Mouse (Mus musculus) lung, adult 18-20 months (tissue): ENCODE results near the gene Trim72.
"Not testable (repeated sequence)": the region's sequence is repeated elsewhere in the genome, so short reads cannot be mapped to it uniquely, and the experiment has no call there.

Experiments
- DNase-seq, 2 experiments: peaks; one replicate each; pipeline ENCODE4 v3.0.0; 2022; ENCODE audit warnings: mixed read lengths in 2 of 2

The Trim72 gene

GRCm38 (mm10) chr7:128009715-128010340 is 6.1 kb downstream of the Trim72 start:
- no peak for DNase-seq

- DNase-seq: no peak
These were observed 8.5 kb downstream of the Trim72 start for GRCm38 (mm10) chr7:128012136-128012780.

GRCm38 (mm10) chr7:128013116-128013515 is 9.4 kb downstream of the Trim72 start:
- no peak for DNase-seq

- DNase-seq: not testable (repeated sequence)
These were observed 12.4 kb downstream of the Trim72 start for GRCm38 (mm10) chr7:128016134-128016533.

GRCm38 (mm10) chr7:128016650-128017049 is 12.9 kb downstream of the Trim72 start:
- no peak for DNase-seq

GRCm38 (mm10) chr7:128018275-128018674 is 14.5 kb downstream of the Trim72 start:
- DNase-seq: no peak

GRCm38 (mm10) chr7:128019187-128019586 is 15.4 kb downstream of the Trim72 start:
- DNase-seq: no peak

GRCm38 (mm10) chr7:128022974-128023373 is 19.2 kb downstream of the Trim72 start:
- no peak for DNase-seq

GRCm38 (mm10) chr7:128023565-128023964 is 19.8 kb downstream of the Trim72 start:
- no peak for DNase-seq

GRCm38 (mm10) chr7:128024364-128024763 is 20.6 kb downstream of the Trim72 start:
- DNase-seq: no peak

GRCm38 (mm10) chr7:128024932-128025331 is 21.2 kb downstream of the Trim72 start:
- DNase-seq: no peak

- no peak for DNase-seq
These were observed 21.6 kb downstream of the Trim72 start for GRCm38 (mm10) chr7:128025381-128025780.

GRCm38 (mm10) chr7:128031403-128031976 is 27.7 kb downstream of the Trim72 start:
- peak; percentile 28 to 39 for DNase-seq

GRCm38 (mm10) chr7:128032290-128032988 is 28.7 kb downstream of the Trim72 start:
- DNase-seq: no peak

GRCm38 (mm10) chr7:128032989-128033293 is 29.2 kb downstream of the Trim72 start:
- no peak for DNase-seq

- no peak for DNase-seq
These were observed 29.9 kb downstream of the Trim72 start for GRCm38 (mm10) chr7:128033616-128034015.

GRCm38 (mm10) chr7:128042161-128042820 is 38.5 kb downstream of the Trim72 start:
- not testable (repeated sequence) for DNase-seq

- DNase-seq: peak in 1 of 2 experiments; percentile 7
These were observed 40.5 kb downstream of the Trim72 start for GRCm38 (mm10) chr7:128044142-128044785.

GRCm38 (mm10) chr7:128045640-128046039 is 41.9 kb downstream of the Trim72 start:
- DNase-seq: no peak

- peak in 1 of 2 experiments; percentile 8 for DNase-seq
These were observed 45.1 kb downstream of the Trim72 start for GRCm38 (mm10) chr7:128048819-128049218.

GRCm38 (mm10) chr7:128049254-128049653 is 45.5 kb downstream of the Trim72 start:
- no peak for DNase-seq

GRCm38 (mm10) chr7:128050739-128051138 is 47.0 kb downstream of the Trim72 start:
- DNase-seq: peak; percentile 24 to 35

- no peak for DNase-seq
These were observed 49.3 kb downstream of the Trim72 start for GRCm38 (mm10) chr7:128053061-128053460.
